Mouse (Mus musculus) layer of hippocampus, postnatal 10 days (tissue): ENCODE data around the gene Mapk8ip2. TPM values are rescaled to one million over a fixed set of nuclear protein-coding genes. Genes with fewer than 3 reads are reported as not detected.
"Not testable (repeated sequence)": the region's sequence is repeated elsewhere in the genome, so short reads cannot be mapped to it uniquely, and the experiment has no call there.

ENCODE experiments used
- DNase-seq, 2 experiments: peaks; one replicate each; pipeline ENCODE4 v3.0.0; 2021; ENCODE audit warnings: low spot score in 2 of 2
- long read RNA-seq: library from polyadenylated mRNA; stranded (forward); transcript quantifications from one replicate; pipeline ENCODE4 v2.0.0, GENCODE M21; 2023
- total RNA-seq, 2 experiments: library from RNA; stranded (reverse); gene quantifications; 2 replicates each; pipeline ENCODE4 v1.2.3; 2021

Mapk8ip2 gene
- total RNA-seq, result 100 to 1,000 TPM; 176 to 186 TPM
- long read RNA-seq, full-length matches to known transcripts, result 50 of 84 reads
- long read RNA-seq, partial matches to known transcripts, result 22 of 84 reads
- long read RNA-seq, other reads (novel, unspliced or antisense), result 12 of 84 reads

DNA sequence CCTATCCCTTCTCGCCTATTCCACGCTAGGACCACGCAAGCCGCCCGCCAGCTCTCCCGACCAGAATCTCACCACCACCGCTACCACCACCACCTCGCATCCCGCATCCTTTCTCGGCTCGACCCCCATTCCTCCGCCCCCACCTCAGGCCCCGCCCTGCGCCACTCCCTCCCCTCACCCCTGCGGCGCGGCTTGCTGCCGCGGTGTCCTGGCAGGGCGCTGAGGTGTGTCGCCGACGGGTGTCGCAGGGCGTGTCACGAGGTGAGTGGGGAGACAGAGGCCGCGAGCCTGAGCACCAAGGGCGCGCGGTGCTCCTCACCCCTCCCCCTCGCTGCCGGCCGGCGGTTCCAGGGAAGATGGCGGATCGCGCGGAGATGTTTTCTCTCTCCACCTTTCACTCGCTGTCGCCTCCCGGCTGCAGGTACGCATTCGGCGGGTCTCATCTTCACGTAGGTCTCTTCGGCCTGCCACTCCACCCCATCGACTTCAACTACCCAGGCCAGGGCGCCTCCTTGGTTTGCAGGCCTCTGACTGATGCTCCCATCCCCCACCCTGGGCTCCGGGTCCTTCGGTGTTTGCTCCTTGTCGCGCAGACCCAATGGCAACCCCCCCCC is at the start of gene Mapk8ip2:
TSS of gene Mapk8ip2 (plus strand) at position 49 of the 614 bp plus-strand sequence.
- DNase-seq, result peak; percentile 70 to 71

DNA sequence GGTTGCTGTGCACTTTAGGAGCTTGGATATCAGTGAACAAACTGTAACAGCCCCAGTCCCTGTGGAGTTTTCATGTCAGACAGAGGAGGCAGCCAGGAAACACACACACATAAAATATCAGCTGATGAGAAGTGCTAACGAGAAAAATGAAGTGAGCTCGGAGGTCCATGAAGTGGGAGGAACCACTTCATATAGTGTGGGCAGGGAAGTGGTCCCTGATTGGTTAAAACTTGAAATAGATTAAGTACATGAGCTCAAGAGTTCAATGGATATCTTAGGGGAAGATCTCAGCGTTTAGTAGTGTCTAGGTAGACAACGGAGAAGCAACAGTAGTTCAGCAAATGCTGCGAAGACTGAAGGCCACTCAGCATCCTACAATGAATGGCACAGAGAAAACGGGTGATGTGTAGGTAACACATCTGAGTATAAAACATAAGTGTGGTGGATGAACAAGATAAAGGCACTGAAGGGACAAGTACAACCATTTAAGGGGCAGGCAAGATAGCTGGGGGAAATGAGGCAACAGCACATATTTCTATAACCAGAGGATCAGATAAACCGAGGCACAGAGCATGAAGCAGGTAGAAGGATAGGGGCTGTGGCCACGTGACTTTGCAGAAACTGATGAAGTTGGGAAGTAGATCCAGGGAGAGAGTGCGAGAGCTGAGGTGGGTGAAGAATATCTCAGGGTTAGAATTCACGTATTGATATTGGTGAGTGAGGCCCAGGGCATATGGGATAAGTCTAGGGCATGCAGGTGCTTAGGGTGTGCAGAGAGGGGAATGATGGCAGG is 48.7 kb upstream of the Mapk8ip2 start:
- no peak for DNase-seq

DNA sequence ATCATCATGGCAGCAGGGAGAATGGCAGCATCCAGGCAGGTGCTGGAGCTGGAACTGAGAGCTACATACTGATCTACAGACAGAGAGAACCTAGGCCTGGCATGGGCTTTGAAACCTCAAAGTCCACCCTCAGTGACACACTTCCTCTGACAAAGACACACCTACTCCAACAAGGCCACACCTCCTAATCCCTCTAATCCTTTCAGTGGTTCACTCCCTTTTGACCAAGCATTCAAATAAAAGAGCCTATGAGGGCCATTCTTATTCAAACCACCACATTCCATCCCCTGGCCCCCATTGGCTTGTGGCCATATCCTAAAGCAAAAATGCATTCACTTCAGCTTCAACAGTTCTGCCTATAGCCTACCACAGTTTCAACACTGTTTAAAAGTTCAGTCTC is 47.0 kb upstream of the Mapk8ip2 start:
- DNase-seq, result no peak

DNA sequence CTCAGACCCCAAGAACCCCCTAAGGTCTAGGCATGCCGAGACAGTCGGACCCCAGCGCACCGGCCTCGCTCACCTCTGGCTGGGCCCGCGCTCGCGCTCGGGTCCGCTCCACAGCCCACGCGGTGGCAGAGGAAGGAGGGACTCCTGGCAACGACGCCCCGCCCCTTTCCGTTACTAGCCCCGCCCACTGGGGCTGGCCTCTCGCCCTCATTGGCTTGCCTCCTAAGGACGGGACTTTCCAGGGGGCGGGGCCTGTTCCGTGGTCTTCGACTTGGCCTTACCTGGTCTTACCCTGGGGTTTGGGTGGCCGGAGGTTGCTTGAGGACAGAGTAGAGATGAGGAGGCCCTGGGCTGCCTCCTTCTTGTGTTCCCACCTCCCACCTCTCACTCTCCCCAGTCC is 43.6 kb upstream of the Mapk8ip2 start, which contains the start of gene Syce3:
TSS of gene Syce3 (minus strand) at position 386 of the 400 bp plus-strand sequence.
- no peak for DNase-seq

DNA sequence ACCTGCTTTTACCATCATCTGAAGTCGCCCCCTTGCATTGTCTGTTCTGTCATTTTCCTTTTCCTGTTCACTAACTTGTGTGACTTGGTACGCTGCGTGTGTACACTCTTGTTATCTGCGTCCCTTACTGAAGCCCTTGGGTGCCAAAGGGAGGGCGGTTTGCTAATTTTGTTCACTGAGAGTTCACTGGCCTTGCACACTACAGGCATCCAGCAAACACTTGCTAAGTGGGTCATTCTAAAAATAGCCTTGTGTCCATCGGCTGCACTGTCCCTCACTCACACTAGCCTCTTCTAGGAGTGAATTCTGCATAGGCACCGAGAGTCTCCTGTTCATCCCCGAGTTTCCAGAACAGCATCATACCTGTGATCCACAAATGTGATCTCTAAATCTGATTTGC is 38.4 kb upstream of the Mapk8ip2 start:
- DNase-seq, result no peak

DNA sequence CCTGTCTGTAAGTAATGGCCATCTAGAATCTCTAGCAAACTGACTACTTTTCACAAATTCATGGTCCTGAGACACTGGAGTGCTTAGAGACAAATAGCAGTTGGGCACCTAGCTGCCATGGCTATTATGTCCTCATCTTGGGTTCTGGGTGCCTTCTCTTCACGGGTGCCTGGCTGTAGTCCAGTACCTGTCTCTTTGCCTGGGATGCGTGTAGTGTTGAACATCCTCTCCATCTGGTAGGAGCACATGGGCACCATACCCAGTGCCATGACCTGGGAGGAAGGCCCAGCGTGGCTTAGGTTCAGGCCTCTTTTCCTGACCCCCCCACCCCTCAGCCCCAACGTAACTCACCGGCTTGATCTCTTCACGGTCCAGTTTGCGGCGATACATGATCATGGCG is 31.8 kb upstream of the Mapk8ip2 start:
- no peak for DNase-seq

DNA sequence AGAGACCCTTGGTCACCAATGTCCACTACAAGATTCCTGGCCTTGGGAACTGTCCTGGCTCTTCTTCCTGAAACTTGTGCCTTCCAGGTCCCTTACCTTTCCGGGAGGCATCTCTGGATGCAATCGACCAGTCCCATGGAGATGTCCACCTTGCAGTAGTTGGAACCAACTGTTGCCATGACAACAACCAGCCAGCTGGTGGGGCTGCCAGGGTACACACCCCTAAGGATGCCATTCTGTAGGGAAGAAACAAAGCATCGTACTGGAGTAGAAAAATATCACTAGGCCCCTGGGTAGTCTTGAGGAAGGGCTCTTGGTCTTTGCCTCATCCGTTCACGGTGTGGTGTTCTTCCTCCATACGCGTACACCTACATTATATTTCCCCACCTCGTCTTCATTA is 29.1 kb upstream of the Mapk8ip2 start:
- DNase-seq, result no peak

DNA sequence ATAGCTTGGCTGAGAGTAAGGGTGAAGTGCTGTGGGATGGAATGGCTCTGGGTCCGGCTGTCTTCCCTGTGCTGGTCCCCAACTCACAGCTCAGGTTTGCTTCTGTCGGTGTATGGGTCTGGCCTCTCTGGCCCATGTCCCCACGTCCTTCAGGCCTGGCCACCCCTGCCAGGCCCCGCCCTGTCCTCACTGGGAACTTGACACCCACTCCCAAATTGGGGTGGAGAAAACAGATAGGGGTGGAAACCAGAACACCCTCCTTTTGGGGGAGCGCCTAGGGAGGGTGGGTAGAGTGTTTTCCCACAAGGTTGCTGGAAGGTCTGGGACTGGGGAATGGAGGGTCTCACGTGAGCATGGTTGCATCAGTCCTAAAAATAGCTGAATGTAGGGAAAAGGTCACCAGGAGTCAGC is 28.0 kb upstream of the Mapk8ip2 start, which contains the start of gene Cpt1b:
TSS of gene Cpt1b (minus strand) at position 153 of the 411 bp plus-strand sequence.
- DNase-seq, result no peak

DNA sequence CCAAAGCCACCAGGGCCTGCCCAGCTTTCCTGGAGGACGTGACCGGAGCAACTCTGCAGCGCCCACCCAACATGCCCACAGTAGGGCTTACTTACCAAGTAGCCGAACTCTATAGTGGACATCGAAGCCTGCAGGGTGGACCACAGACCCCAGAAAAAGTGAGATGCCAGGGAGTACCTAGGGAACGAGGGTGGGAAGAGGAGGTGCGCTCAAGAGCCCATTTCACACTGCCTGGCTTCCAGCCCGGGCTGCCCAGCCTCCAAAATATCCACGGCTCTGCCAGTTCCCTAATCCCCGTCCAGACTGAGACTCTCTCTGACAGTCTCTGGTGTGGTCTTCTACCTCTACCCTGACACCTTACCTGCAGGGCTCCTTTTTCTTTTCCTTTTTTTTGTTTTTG is 27.0 kb upstream of the Mapk8ip2 start:
- DNase-seq, result no peak

DNA sequence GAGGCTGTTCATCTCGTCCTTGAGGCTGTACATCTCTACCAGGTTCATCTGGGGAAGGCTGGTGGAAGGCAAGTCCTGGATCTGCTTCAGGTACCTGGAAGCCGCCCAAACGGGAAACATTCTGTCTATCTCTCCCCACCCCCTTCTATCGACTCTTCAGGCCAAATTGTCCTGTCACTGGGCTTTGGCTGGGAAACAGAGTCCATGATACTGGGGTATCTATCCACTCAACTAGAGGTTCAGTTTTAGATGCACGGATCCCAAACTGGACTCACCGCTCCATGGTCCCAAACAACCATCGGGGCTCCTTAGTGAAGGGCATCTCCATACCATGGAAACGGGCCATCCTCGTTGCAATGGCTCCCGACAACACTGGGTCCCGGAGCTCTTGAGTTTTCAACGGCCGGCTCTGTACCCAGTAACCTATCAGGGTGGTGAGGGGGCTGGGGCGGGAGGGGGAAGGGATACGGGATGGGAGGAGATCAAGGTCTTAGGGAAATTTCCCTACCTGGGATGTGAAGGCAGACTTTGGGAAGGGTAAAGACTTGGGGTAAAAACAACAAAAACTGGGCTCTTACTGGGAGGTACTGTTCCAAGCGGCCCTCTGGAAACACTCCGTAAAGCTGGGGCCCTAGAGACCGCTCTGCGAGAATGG is 25.4 kb upstream of the Mapk8ip2 start:
- no peak for DNase-seq

DNA sequence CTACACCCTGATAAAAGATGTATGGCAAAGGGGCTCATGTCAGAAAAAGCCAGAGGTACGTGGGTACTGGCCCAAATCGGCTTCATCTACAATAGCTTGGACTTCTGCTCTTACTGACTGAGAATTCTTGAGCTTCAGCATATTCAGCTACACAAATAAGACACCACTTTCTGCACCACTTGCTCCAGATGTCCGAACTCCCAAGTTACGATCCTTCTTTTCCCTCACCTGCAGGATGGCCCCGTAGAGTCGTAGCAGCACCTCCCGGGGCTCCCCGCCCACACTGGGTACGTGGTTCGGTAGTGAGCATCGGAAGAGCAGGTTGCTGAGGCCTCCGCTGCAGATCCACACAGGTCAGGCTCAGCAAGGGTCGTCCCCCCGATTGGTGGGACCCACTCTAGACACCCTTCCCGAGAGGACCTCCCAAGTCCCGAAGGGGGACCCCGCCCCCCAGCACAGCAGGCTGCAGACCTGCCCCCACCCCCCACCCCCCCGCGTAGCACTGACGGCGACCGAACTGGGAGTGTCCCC is 24.8 kb upstream of the Mapk8ip2 start:
- no peak for DNase-seq

DNA sequence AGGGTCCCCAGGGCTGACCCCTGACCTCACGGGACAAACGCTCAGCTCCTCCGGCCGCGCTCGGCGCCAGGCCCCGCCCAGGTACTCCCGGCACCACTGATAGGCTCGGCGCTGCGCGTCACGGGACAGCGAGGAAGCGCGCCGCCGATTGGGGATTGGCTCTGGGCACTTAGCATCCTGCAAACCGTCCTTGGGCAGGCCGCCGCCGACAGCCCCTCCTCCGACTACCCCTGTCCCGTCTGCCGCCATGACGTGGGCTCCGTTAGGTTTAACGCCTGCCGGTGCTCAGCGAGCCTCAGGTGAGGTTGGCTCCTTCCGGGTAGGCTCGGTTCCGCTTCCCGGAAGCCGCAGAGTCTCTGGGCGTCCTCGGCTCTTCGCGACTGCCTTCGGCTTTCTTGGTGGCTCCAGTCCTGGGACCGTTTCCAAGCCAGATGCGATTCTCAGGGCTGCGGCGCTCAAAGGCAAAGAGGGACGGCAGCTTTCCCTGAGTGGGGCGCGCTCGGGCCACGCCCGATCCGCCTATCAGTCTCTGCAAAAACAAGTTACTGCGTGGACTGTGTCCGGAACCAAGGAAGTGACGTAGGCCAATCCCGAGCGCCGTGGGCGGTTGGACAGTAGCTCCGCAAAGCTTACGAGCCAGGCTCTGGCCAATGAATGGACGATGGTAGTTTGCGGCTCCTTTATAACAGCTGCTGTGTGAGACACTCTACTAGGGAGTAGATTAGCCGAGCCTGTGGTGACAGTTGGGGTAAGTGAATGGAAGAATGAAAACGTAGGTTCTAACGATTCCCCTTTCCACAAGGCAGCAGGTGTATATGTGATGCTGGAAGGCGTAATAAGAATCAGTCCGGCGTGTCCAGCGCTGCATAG is 24.1 kb upstream of the Mapk8ip2 start, which contains the start of the genes C730034F03Rik, Gm44502 and Chkb:
TSS of gene C730034F03Rik (plus strand) at position 238 of the 870 bp plus-strand sequence.
TSS of gene Gm44502 (minus strand) at position 345 of the 870 bp plus-strand sequence.
TSS of gene Chkb (minus strand) at position 557 of the 870 bp plus-strand sequence.
- DNase-seq, result peak; percentile 86 to 90

DNA sequence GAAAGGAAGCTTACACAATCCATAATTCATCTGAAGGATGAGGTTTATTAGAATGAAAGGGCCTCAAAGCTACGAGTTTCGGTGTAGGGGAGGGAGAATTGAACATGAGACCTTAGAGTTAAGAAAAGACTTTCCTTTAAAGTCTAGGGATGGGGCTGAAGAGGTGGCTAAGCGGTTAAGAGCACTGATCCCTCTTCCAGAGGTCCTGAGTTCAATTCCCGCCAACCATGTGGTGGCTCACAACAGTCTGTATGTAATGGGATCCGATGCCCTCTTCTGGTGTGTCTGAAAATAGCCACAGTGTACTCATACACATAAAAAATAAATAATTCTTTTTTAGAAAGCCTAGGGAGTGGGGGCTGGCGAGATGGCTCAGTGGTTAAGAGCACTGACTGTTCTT is 23.4 kb upstream of the Mapk8ip2 start:
- DNase-seq, result no peak

DNA sequence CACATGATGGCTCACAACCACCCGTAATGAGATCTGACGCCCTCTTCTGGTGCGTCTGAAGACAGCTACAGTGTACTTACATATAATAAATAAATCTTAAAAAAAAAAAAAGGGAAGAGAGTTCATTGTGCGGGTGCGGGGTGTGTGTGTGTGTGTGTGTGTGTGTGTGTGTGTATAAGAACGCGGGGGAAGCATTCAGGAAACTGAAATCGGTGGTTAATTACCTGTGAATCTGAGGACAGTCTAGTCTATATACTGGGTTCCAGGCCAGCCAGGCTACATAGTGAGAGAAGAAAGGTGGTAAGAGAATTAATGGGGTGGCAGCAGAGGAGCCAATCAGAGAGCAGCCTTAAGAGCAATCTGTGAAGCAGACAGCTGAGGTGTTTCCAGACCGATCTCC is 22.9 kb upstream of the Mapk8ip2 start:
- DNase-seq, result not testable (repeated sequence)

DNA sequence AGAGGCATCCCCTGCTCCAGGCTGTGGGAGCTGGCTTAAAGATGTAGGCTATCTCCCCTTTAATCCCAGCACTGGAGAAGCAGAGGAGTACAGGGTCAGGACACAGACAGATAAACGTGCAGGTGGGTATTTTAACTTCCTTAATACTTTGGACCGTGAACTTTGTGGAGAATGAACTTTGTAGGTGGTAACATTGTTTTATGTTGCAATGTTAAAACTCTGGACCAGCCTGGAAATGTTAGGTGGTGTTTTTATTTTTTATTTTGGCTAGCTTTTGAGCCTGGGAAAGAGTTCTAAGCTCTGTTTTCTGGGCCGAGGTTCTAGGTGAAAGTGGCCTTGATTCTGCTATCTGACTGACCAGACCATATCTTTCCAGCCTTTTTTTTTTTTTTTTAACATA is 22.4 kb upstream of the Mapk8ip2 start:
- no peak for DNase-seq

DNA sequence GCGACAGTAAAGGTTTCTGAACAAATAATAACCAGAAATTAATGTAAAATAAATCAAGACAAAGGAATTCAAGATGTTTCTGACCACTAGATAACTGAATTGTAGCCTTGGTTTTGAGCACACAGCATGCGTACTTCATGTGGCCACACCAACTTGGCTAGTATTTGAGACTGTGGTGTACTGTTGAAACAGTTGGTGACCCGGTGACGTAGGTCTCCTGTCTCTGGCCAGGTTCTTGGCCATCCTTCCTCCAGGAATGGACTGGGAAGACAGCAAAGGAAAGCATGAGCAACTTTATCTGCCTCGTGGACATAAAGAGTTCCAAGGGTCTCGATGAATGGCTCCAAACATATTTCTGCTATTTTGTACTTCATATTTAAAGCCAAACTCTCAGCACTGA is 21.9 kb upstream of the Mapk8ip2 start:
- DNase-seq, result no peak

DNA sequence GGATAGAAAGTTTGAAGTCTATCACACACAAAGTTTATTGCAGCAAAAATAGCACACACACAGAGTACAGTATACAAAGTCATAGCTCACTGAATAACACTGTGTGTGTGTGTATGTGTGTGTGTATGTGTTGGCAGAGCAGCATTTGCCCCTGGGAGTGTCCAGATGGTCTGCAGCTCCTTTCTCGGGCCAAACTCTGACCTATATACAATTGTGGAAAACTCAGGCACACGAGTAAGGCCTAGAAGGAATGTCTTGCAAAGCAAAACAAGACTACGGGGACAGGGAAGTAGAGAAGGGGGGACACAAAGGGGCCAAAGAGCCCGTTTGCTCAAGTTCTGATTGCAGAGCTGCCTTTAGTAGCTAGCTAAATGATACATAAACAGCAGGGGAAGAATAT is 20.8 kb upstream of the Mapk8ip2 start:
- no peak for DNase-seq

DNA sequence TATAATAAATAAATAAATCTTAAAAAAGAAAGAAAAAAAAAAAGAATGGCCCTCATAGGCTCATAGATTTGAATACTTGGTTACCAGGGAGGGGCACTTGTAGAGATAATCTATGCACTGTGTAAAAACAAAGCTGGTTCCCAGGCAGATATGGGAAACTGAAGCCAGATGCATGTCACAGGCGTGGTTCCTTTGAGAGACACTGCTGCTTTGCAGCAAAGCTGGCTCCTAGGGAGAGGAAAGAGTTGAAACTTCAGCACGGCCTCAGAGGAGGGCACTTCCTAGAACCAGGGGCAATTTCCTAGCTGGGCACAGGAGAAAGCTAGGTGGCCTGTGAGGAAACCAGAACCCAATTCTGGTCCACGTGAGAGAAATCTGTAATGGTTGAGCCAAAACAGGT is 19.6 kb upstream of the Mapk8ip2 start:
- DNase-seq, result no peak

DNA sequence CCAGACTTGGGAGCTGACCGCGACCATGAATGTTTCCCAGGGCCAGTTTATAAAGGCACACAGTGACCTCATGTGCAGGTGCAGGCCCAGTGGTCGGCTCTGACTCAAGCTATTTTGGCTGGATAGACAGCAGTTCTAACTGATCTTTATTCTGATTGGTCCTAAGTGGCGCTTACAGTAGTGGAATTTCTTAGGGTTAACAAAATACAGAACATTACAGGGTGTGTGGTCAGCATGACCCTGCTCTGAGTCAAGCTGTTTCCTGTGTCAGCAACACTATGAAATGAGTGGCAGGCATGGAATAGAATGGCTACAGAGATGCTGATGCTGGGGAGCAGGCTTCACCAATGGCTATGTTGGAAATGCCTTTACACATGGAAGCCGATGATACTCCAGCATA is 17.8 kb upstream of the Mapk8ip2 start:
- DNase-seq, result no peak

DNA sequence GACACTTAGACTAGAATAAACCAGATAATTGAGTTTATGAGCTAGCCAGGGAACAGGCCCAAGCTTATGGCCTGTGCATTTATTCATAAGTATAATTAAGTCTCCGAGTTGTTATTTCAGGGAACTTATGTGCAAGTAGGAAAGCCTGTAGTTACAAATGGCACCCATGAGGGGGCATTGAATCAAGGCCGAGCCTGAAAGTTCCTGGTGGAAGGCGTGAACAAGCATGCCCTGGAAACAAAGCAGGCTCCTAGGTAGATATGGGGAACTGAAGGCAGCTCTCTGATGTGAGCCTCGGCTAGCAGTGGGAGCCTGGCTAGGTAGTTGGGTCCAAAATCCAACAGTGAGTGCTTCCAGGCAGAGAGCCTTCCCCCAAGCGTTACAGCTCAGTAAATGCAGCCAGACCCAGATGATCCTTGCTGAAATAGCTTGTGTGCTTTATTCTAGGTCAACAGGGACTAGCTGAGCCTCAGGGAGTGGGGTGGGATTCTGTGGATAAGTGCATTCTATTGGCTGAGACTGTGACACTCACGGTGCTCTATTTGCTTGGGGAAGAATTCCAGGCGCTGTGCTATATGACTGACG is 11.1 kb upstream of the Mapk8ip2 start:
- peak in 1 of 2 experiments; percentile 25 for DNase-seq
